Mouse (Mus musculus): ENCODE measurements at regions not wholly inside any gene's neighbourhood (a gene's known extent, or its start where the extent isn't known, plus 50 kb on each side); places are given as distances from the start of the nearest gene placed in this dataset.

DNA sequence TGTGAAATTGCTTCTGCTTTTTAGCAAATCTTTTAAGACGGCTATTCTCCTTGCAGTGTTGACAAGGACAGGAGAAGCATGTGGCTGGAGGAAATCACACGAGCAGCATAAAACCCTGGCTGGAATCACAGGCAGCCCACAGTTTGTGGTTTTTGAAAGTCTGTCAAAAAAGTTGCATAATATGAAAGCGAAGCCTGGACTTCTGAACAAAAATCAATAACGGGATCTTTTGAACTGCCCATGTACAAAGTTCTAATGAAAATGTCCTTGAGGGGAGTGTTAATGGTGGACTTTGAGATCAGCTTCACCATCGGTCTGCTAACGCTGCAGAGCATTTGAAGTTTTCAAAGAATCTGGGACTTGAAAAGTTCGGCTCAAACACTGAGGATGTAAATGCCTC lies 1445.5 kb upstream of the Tenm2 start:
- Histone ChIP-seq H3K4me2 (ENCODE audit: low read length) (no peak overlapping the region), H3K9ac (ENCODE audit: low read depth, low read length) (no peak overlapping the region), H3K27ac (no peak overlapping the region), H3K27me3 (ENCODE audit: insufficient read depth, low read length) (no peaks in the 10 kb centered on the region), H3K36me3 (ENCODE audit: insufficient read depth, low read length) (no peaks in the 10 kb centered on the region), H3K4me3 (replicated peaks; ENCODE audit: low read depth, low read length) (no peak overlapping the region), H3K4me1 (replicated peaks; ENCODE audit: insufficient read depth, low read length) (no peaks in the 10 kb centered on the region), H3K9me3 (replicated peaks; ENCODE audit: low read length) (no peaks in the 10 kb centered on the region)
- no peak for ATAC-seq (replicated peaks; ENCODE audit: low FRiP score, low read depth)
- 67% methylated on average over 7 of the region's 7 CpGs for WGBS
- DNase-seq (ENCODE audit: low spot score): no peak
- no peak for TF ChIP-seq CTCF (IDR thresholded peaks at IDR 0.05; ENCODE audit: low read depth)

- no peak overlapping the region for H3K4me3 ChIP-seq (replicated peaks; ENCODE audit: low read depth, low read length)
- H3K9me3 ChIP-seq (replicated peaks; ENCODE audit: low read length): no peaks in the 10 kb centered on the region
- H3K9ac ChIP-seq (ENCODE audit: low read depth, low read length): no peak overlapping the region
- H3K4me1 ChIP-seq (replicated peaks; ENCODE audit: insufficient read depth, low read length): no peaks in the 10 kb centered on the region
- no peak overlapping the region for H3K27ac ChIP-seq
- H3K36me3 ChIP-seq (ENCODE audit: insufficient read depth, low read length): no peaks in the 10 kb centered on the region
- no peaks in the 10 kb centered on the region for H3K27me3 ChIP-seq (ENCODE audit: insufficient read depth, low read length)
- no peak for TF ChIP-seq CTCF (IDR thresholded peaks at IDR 0.05; ENCODE audit: low read depth)
- peak; percentile 1 for DNase-seq (ENCODE audit: low spot score)
- WGBS: 26% methylated on average over 5 of the region's 5 CpGs
- no peak for ATAC-seq (replicated peaks; ENCODE audit: low FRiP score, low read depth)
- H3K4me2 ChIP-seq (ENCODE audit: low read length): no peak overlapping the region
Measured at GRCm38 (mm10) chr11:38673367-38674056, 1437.7 kb upstream of the Tenm2 start.

Data from kidney, postnatal 0 days (tissue).